Comparison of ENCODE assay signal across 12 mouse cellular contexts in genomic region chr3:38937159-38937558, GRCm38 (mm10). TPM values are rescaled to one million over a fixed set of nuclear protein-coding genes. Genes with fewer than 3 reads are reported as not detected.
DNase-seq lines count a peak whose midpoint lies in the region; ATAC-seq lines count a peak whose summit lies in the region.
"Had no signal": no experiment of that assay in that cellular context is flagged by ENCODE, and none has a peak within 500 bp of the region (broad histone marks: within the 10 kb centered on the region; RNA-seq: fewer than 3 reads in every experiment).

No protein-coding gene starts in this region.

- no peaks in the 10 kb centered on the region for H3K9me3 ChIP-seq in heart, embryonic 15.5 days (replicated peaks)
- no peaks in the 10 kb centered on the region for H3K9me3 ChIP-seq in forebrain, embryonic 12.5 days
- H3K9me3 ChIP-seq: liver, embryonic 15.5 days had no signal

- H3K9ac ChIP-seq in heart, embryonic 15.5 days, result no peak overlapping the region
- no peak overlapping the region for H3K9ac ChIP-seq in forebrain, embryonic 12.5 days
- H3K9ac ChIP-seq: liver, embryonic 15.5 days had no signal

- H3K4me2 ChIP-seq in heart, embryonic 15.5 days, result no peak overlapping the region
- H3K4me2 ChIP-seq in forebrain, embryonic 12.5 days, result no peak overlapping the region
- H3K4me2 ChIP-seq: liver, embryonic 15.5 days had no signal

- peak; percentile 35 to 78 for DNase-seq in adrenal gland, adult (ENCODE audit: inconsistent age in 2 of 2, low spot score in 1 of 2)
- no peak for DNase-seq in adrenal gland, adult 18-20 months (ENCODE audit: low spot score in 2 of 2)
- DNase-seq in kidney, adult 11 months, result peak; percentile 46
- no peak for DNase-seq in kidney, postnatal 4 days
- DNase-seq in kidney, postnatal 14 days, result peak; percentile 51
- DNase-seq in cerebellum, postnatal 10 days, result no peak
- DNase-seq: cerebellum, adult 9-10 months had no signal

- H3K27me3 ChIP-seq in heart, embryonic 15.5 days, result no peaks in the 10 kb centered on the region
- no peaks in the 10 kb centered on the region for H3K27me3 ChIP-seq in forebrain, embryonic 12.5 days
- H3K27me3 ChIP-seq: liver, embryonic 15.5 days had no signal

- no peak overlapping the region for H3K4me3 ChIP-seq in heart, embryonic 15.5 days
- H3K4me3 ChIP-seq in forebrain, embryonic 12.5 days (replicated peaks), result no peak overlapping the region
- H3K4me3 ChIP-seq: liver, embryonic 15.5 days had no signal

- 74% methylated on average over 8 of the region's 8 CpGs for WGBS in heart, embryonic 15.5 days
- WGBS in forebrain, embryonic 12.5 days, result 88% methylated on average over 8 of the region's 8 CpGs

- H3K4me1 ChIP-seq in heart, embryonic 15.5 days (replicated peaks), result peaks cover 25% of the 10 kb centered on the region
- peaks cover 26% of the 10 kb centered on the region for H3K4me1 ChIP-seq in forebrain, embryonic 12.5 days
- H3K4me1 ChIP-seq: liver, embryonic 15.5 days had no signal

- H3K36me3 ChIP-seq in heart, embryonic 15.5 days, result no peaks in the 10 kb centered on the region
- peaks cover 5% of the 10 kb centered on the region; the same call in 1 of the 2 replicates for H3K36me3 ChIP-seq in forebrain, embryonic 12.5 days (replicated peaks)
- H3K36me3 ChIP-seq: liver, embryonic 15.5 days had no signal

- 0 out of 2 replicates have a peak overlapping the region, but pooled peaks have one; percentile 5 for H3K27ac ChIP-seq in heart, embryonic 15.5 days
- H3K27ac ChIP-seq in forebrain, embryonic 12.5 days, result no peak overlapping the region
- H3K27ac ChIP-seq: liver, embryonic 15.5 days had no signal

- ATAC-seq in heart, embryonic 15.5 days (replicated peaks; ENCODE audit: insufficient number of reproducible peaks, insufficient read depth, low FRiP score, low read depth), result no peak
- ATAC-seq in forebrain, embryonic 12.5 days (ENCODE audit: low FRiP score), result no peak
- ATAC-seq: forebrain, embryonic 16.5 days; midbrain, embryonic 16.5 days had no signal

RNA-seq across cellular contexts. Expression of gene Fat4, which starts 50.4 kb away (rescaled TPM):
- total RNA-seq in adrenal gland, adult 18-20 months (2021), result 10 to 100 TPM in 1 of 2 experiments, 1 to 10 TPM in 1; 3.0 to 12.2 TPM
- polyA plus RNA-seq in heart, embryonic 15.5 days (2015; fragmentation: Nextera tagmentation; extraction: Ambion mirVana), result 2.4 and 3.5 TPM in 2 replicates
- 14.2 and 15.6 TPM in 2 replicates for polyA plus RNA-seq in forebrain, embryonic 12.5 days (2016; fragmentation: Nextera tagmentation; extraction: Ambion mirVana)

Comparison
In these comparisons a context has a peak if more than half of its experiments do, and no peak if none do; other contexts are left out.
1. DNase-seq: peak in adrenal gland, adult (2 of 2), kidney, adult 11 months (single experiment) and kidney, postnatal 14 days (single experiment); none in adrenal gland, adult 18-20 months (0 of 2), kidney, postnatal 4 days (0 of 2) and cerebellum, postnatal 10 days (0 of 2).